Mouse (Mus musculus): ENCODE measurements at regions not wholly inside any gene's neighbourhood (a gene's known extent, or its start where the extent isn't known, plus 50 kb on each side); places are given as distances from the start of the nearest gene placed in this dataset.

GRCm38 (mm10) chr4:8383162-8383561 lies 144.3 kb upstream of the Car8 start:
- Histone ChIP-seq H3K79me2 (replicated peaks; ENCODE audit: control insufficient read depth, extremely low read depth, insufficient read depth, poor library complexity, severe bottlenecking) (no peaks in the 10 kb centered on the region), H3K27ac (ENCODE audit: insufficient read depth, low read depth) (no peak overlapping the region), H3K4me3 (replicated peaks in 1 of 3; ENCODE audit: low read depth in 2 of 3, low read length in 2 of 3, poor library complexity in 1 of 3) (no peak overlapping the region), H3K4me2 (ENCODE audit: insufficient read depth, low read depth, poor library complexity, severe bottlenecking) (no peak overlapping the region), H3K4me1 (ENCODE audit: control insufficient read depth in 1 of 2, insufficient read depth in 2 of 2) (peaks cover 4% of the 10 kb centered on the region in 2 experiments; a peak in 3 of 4 replicates), H3K9ac (ENCODE audit: insufficient read depth, low read depth) (no peak overlapping the region), H3K27me3 (replicated peaks) (no peaks in the 10 kb centered on the region), H3K36me3 (replicated peaks in 1 of 2; ENCODE audit: control insufficient read depth in 1 of 2, insufficient read depth in 1 of 2, low read length in 1 of 2) (no peaks in the 10 kb centered on the region), H3K9me3 (replicated peaks; ENCODE audit: low read length) (no peaks in the 10 kb centered on the region)
- in situ Hi-C loops (cut with MboI; ENCODE audit: low pct_ligation_motif_present, low pct_unique_long_range_greater_than_20kb, low sequenced_read_pairs) (loop anchor here (25.0 kb wide), 1 partner anchor 704 kb away; no protein-coding TSS in a partner anchor), dilution Hi-C loops (cut with MboI; ENCODE audit: extremely low pct_ligation_motif_present, extremely low pct_unique_long_range_greater_than_20kb, low sequenced_read_pairs) (no loop called here)
- TF ChIP-seq BHLHE40 (IDR thresholded peaks at IDR 0.05; ENCODE audit: low read depth, low read length) (peak; percentile 16; the same call in 1 of the 2 replicates), MAZ (IDR thresholded peaks at IDR 0.05; ENCODE audit: low read depth, low read length) (no peak)
- no peak for DNase-seq (ENCODE audit: extremely low read depth)

GRCm38 (mm10) chr4:8382125-8382417 lies 143.2 kb upstream of the Car8 start:
- no peak for DNase-seq (ENCODE audit: extremely low read depth)
- no peaks in the 10 kb centered on the region for H3K36me3 ChIP-seq (replicated peaks in 1 of 2; ENCODE audit: control insufficient read depth in 1 of 2, insufficient read depth in 1 of 2, low read length in 1 of 2)
- H3K4me2 ChIP-seq (ENCODE audit: insufficient read depth, low read depth, poor library complexity, severe bottlenecking) = no peak overlapping the region
- no peaks in the 10 kb centered on the region for H3K9me3 ChIP-seq (replicated peaks; ENCODE audit: low read length)
- no peak for TF ChIP-seq CTCF (conservative IDR thresholded peaks at IDR 0.05 in 1 of 2, IDR thresholded peaks at IDR 0.05 in 1 of 2; ENCODE audit: low read depth in 2 of 2, low read length in 2 of 2)
- no peak for TF ChIP-seq RCOR1 (conservative IDR thresholded peaks at IDR 0.05; ENCODE audit: low read depth, low read length)
- TF ChIP-seq NELFE (IDR thresholded peaks at IDR 0.05; ENCODE audit: low read depth, low read length) = no peak
- TF ChIP-seq MYC (IDR thresholded peaks at IDR 0.05; ENCODE audit: low read depth, low read length) = no peak
- TF ChIP-seq ETS1 (conservative IDR thresholded peaks at IDR 0.05; ENCODE audit: low read depth, low read length) = no peak
- no peak for TF ChIP-seq POLR2AphosphoS2 (IDR thresholded peaks at IDR 0.05; ENCODE audit: low read depth, low read length)
- no peak for TF ChIP-seq BHLHE40 (IDR thresholded peaks at IDR 0.05; ENCODE audit: low read depth, low read length)
- no peak for TF ChIP-seq ZC3H11A (IDR thresholded peaks at IDR 0.05; ENCODE audit: low read depth, low read length)
- no peak for TF ChIP-seq IRF4 (IDR thresholded peaks at IDR 0.05; ENCODE audit: low read depth, low read length)
- TF ChIP-seq GABPA (IDR thresholded peaks at IDR 0.05; ENCODE audit: insufficient replicate concordance, low read depth, low read length) = no peak
- no peak for TF ChIP-seq ZMIZ1 (IDR thresholded peaks at IDR 0.05; ENCODE audit: low read depth, low read length)
- no peak for TF ChIP-seq RAD21 (IDR thresholded peaks at IDR 0.05; ENCODE audit: low read depth, low read length)
- TF ChIP-seq JUND (conservative IDR thresholded peaks at IDR 0.05; ENCODE audit: low read depth, low read length) = no peak
- no peak for TF ChIP-seq E2F4 (IDR thresholded peaks at IDR 0.05; ENCODE audit: insufficient replicate concordance, low read depth, low read length)
- TF ChIP-seq HCFC1 (IDR thresholded peaks at IDR 0.05; ENCODE audit: low read depth, low read length) = no peak
- no peak for TF ChIP-seq CHD2 (IDR thresholded peaks at IDR 0.05; ENCODE audit: low read length)
- no peak for TF ChIP-seq NRF1 (IDR thresholded peaks at IDR 0.05; ENCODE audit: low read depth, low read length)
- no peak for TF ChIP-seq JUN (IDR thresholded peaks at IDR 0.05; ENCODE audit: insufficient read depth, low read depth, low read length)
- no peaks in the 10 kb centered on the region for H3K27me3 ChIP-seq (replicated peaks)
- H3K27ac ChIP-seq (ENCODE audit: insufficient read depth, low read depth) = no peak overlapping the region
- H3K79me2 ChIP-seq (replicated peaks; ENCODE audit: control insufficient read depth, extremely low read depth, insufficient read depth, poor library complexity, severe bottlenecking) = no peaks in the 10 kb centered on the region
- in situ Hi-C loops (cut with MboI; ENCODE audit: low pct_ligation_motif_present, low pct_unique_long_range_greater_than_20kb, low sequenced_read_pairs) = loop anchor here (25.0 kb wide), 1 partner anchor 705 kb away; no protein-coding TSS in a partner anchor
- dilution Hi-C loops (cut with MboI; ENCODE audit: extremely low pct_ligation_motif_present, extremely low pct_unique_long_range_greater_than_20kb, low sequenced_read_pairs) = no loop called here
- H3K4me1 ChIP-seq (ENCODE audit: control insufficient read depth in 1 of 2, insufficient read depth in 2 of 2) = peaks cover 4% of the 10 kb centered on the region in 2 experiments; a peak in 3 of 4 replicates
- no peak overlapping the region for H3K9ac ChIP-seq (ENCODE audit: insufficient read depth, low read depth)
- H3K4me3 ChIP-seq (replicated peaks in 1 of 3; ENCODE audit: low read depth in 2 of 3, low read length in 2 of 3, poor library complexity in 1 of 3) = no peak overlapping the region
